ENCODE assay signal across 8 mouse cellular contexts in genomic region chr5:72559544-72560049, GRCm38 (mm10). TPM values are rescaled to one million over a fixed set of nuclear protein-coding genes. Genes with fewer than 3 reads are reported as not detected.
DNase-seq lines count a peak whose midpoint lies in the region; ATAC-seq and TF ChIP-seq lines count a peak whose summit lies in the region.

Nfxl1 (minus strand) TSS chr5:72559684.

- TF ChIP-seq CTCF in kidney, adult 2 months (conservative IDR thresholded peaks at IDR 0.05; ENCODE audit: insufficient read depth, insufficient read length, low read depth, low read length): no peak
- no peak for TF ChIP-seq CTCF in spleen, adult 2 months (IDR thresholded peaks at IDR 0.05; ENCODE audit: extremely low read depth, insufficient read depth, insufficient read length, insufficient replicate concordance)

- WGBS in embryonic facial prominence, embryonic 13.5 days: under 1% methylated on average over 41 of the region's 42 CpGs
- WGBS in kidney, adult 2 months: under 1% methylated on average over 42 of the region's 42 CpGs
- under 1% methylated on average over 42 of the region's 42 CpGs for whole genome bisulfite sequencing in limb, embryonic 12.5 days
- under 1% methylated on average over 42 of the region's 42 CpGs for whole genome bisulfite sequencing in midbrain, embryonic 15.5 days
- under 1% methylated on average over 42 of the region's 42 CpGs for WGBS in spleen, adult 2 months

- H3K9me3 ChIP-seq in embryonic facial prominence, embryonic 13.5 days: no peaks in the 10 kb centered on the region
- H3K9me3 ChIP-seq in limb, embryonic 12.5 days: no peaks in the 10 kb centered on the region
- no peaks in the 10 kb centered on the region for H3K9me3 ChIP-seq in midbrain, embryonic 15.5 days

- H3K27me3 ChIP-seq in embryonic facial prominence, embryonic 13.5 days: no peaks in the 10 kb centered on the region
- no peaks in the 10 kb centered on the region for H3K27me3 ChIP-seq in kidney, adult 2 months (replicated peaks; ENCODE audit: control insufficient read depth, insufficient read depth, low read length)
- H3K27me3 ChIP-seq in limb, embryonic 12.5 days: no peaks in the 10 kb centered on the region
- no peaks in the 10 kb centered on the region for H3K27me3 ChIP-seq in midbrain, embryonic 15.5 days (replicated peaks)
- H3K27me3 ChIP-seq in spleen, adult 2 months (ENCODE audit: control insufficient read depth, insufficient read depth, low read length): no peaks in the 10 kb centered on the region

- peak; percentile 75 for TF ChIP-seq POLR2A in kidney, adult 2 months (IDR thresholded peaks at IDR 0.05; ENCODE audit: low read depth, low read length)
- no peak for TF ChIP-seq POLR2A in spleen, adult 2 months (IDR thresholded peaks at IDR 0.05; ENCODE audit: low read depth, low read length)

- peaks cover 6% of the 10 kb centered on the region for H3K36me3 ChIP-seq in embryonic facial prominence, embryonic 13.5 days
- H3K36me3 ChIP-seq in kidney, adult 2 months (ENCODE audit: control insufficient read depth, insufficient read depth, low read length): no peaks in the 10 kb centered on the region; the same call in 1 of the 2 replicates
- peaks cover 6% of the 10 kb centered on the region; the same call in 1 of the 2 replicates for H3K36me3 ChIP-seq in limb, embryonic 12.5 days
- no peaks in the 10 kb centered on the region; the same call in 1 of the 2 replicates for H3K36me3 ChIP-seq in midbrain, embryonic 15.5 days (replicated peaks)
- no peaks in the 10 kb centered on the region for H3K36me3 ChIP-seq in spleen, adult 2 months (ENCODE audit: control insufficient read depth, insufficient read depth, low read length)

- H3K4me1 ChIP-seq in embryonic facial prominence, embryonic 13.5 days: peaks cover 11% of the 10 kb centered on the region
- H3K4me1 ChIP-seq in kidney, adult 2 months (ENCODE audit: control insufficient read depth, insufficient read depth, low read length): peaks cover 2% of the 10 kb centered on the region; the same call in 1 of the 2 replicates
- peaks cover 6% of the 10 kb centered on the region; the same call in 1 of the 2 replicates for H3K4me1 ChIP-seq in limb, embryonic 12.5 days (replicated peaks)
- H3K4me1 ChIP-seq in midbrain, embryonic 15.5 days: peaks cover 11% of the 10 kb centered on the region
- H3K4me1 ChIP-seq in spleen, adult 2 months (ENCODE audit: control insufficient read depth, insufficient read depth, insufficient read length): no peaks in the 10 kb centered on the region; the same call in 1 of the 2 replicates

- ATAC-seq in embryonic facial prominence, embryonic 13.5 days (ENCODE audit: insufficient number of reproducible peaks, insufficient read depth, low FRiP score, low TSS enrichment, low read depth): peak; percentile 90
- peak; percentile 95 for ATAC-seq in limb, embryonic 12.5 days (ENCODE audit: insufficient number of reproducible peaks, insufficient read depth, low FRiP score, low TSS enrichment, low read depth)
- peak; percentile 98 for ATAC-seq in midbrain, embryonic 15.5 days (replicated peaks)

- peak within 1 kb of the TSS; percentile 77 for H3K4me2 ChIP-seq in embryonic facial prominence, embryonic 13.5 days
- peak within 1 kb of the TSS; percentile 62 for H3K4me2 ChIP-seq in limb, embryonic 12.5 days
- H3K4me2 ChIP-seq in midbrain, embryonic 15.5 days: peak within 1 kb of the TSS; percentile 79

- DNase-seq in 3134 (ENCODE audit: extremely low read depth, insufficient read length, low spot score): peak; percentile 93
- DNase-seq in adrenal gland, postnatal 36 days: peak; percentile 97
- DNase-seq in heart, adult 18-20 months: peak; percentile 97 to 98
- peak; percentile 99 for DNase-seq in kidney, adult 2 months
- peak; percentile 93 for DNase-seq in spleen, adult 2 months (ENCODE audit: low read depth in 1 of 2, low spot score in 2 of 2)

- H3K9ac ChIP-seq in embryonic facial prominence, embryonic 13.5 days: peak within 1 kb of the TSS; percentile 82
- peak within 1 kb of the TSS; percentile 80 for H3K9ac ChIP-seq in limb, embryonic 12.5 days (replicated peaks)
- peak within 1 kb of the TSS; percentile 70 for H3K9ac ChIP-seq in midbrain, embryonic 15.5 days

- H3K4me3 ChIP-seq in embryonic facial prominence, embryonic 13.5 days: peak within 1 kb of the TSS; percentile 87
- H3K4me3 ChIP-seq in kidney, adult 2 months (ENCODE audit: insufficient read depth, low read depth, low read length): peak within 1 kb of the TSS; percentile 95
- H3K4me3 ChIP-seq in limb, embryonic 12.5 days (replicated peaks): peak within 1 kb of the TSS; percentile 66
- peak within 1 kb of the TSS; percentile 74 for H3K4me3 ChIP-seq in midbrain, embryonic 15.5 days
- H3K4me3 ChIP-seq in spleen, adult 2 months (ENCODE audit: extremely low read depth, insufficient read depth, insufficient read length): peak within 1 kb of the TSS; percentile 83

- peak within 1 kb of the TSS; percentile 71; the same call in 1 of the 2 replicates for H3K27ac ChIP-seq in embryonic facial prominence, embryonic 13.5 days
- peak within 1 kb of the TSS; percentile 86 for H3K27ac ChIP-seq in kidney, adult 2 months (ENCODE audit: insufficient read depth, low read depth, low read length)
- H3K27ac ChIP-seq in limb, embryonic 12.5 days: peak within 1 kb of the TSS; percentile 78
- peak within 1 kb of the TSS; percentile 76 for H3K27ac ChIP-seq in midbrain, embryonic 15.5 days
- H3K27ac ChIP-seq in spleen, adult 2 months (ENCODE audit: insufficient read depth, low read length): 0 out of 2 replicates have a peak within 1 kb of the TSS, but pooled peaks have one; percentile 31

RNA-seq across cellular contexts. Expression of gene Nfxl1, which starts in this region (rescaled TPM):
- 10 to 100 TPM; 11.9 to 16.7 TPM for total RNA-seq in adrenal gland, postnatal 36 days (2021)
- 20.0 and 20.9 TPM in 2 replicates for polyA plus RNA-seq in embryonic facial prominence, embryonic 13.5 days (2015; fragmentation: Nextera tagmentation; extraction: Ambion mirVana)
- 1 to 10 TPM; 3.6 to 4.9 TPM for total RNA-seq in heart, adult 18-20 months (2021)
- polyA plus RNA-seq in kidney, adult 2 months (2012; rRNA removed): 4.0 and 4.6 TPM in 2 replicates
- 28.4 and 29.0 TPM in 2 replicates for polyA plus RNA-seq in limb, embryonic 12.5 days (2016; fragmentation: Nextera tagmentation; extraction: Ambion mirVana)
- 13.9 and 14.5 TPM in 2 replicates for polyA plus RNA-seq in midbrain, embryonic 15.5 days (2015; fragmentation: Nextera tagmentation; extraction: Ambion mirVana)
- polyA plus RNA-seq in spleen, adult 2 months (2012; rRNA removed): 2.9 and 3.6 TPM in 2 replicates

Comparison
In these comparisons a context has a peak if more than half of its experiments do, and no peak if none do; other contexts are left out.
1. Peak in every context shown above with its lines: DNase-seq, ATAC-seq, H3K4me3 ChIP-seq and H3K27ac ChIP-seq.
2. H3K27ac ChIP-seq: peak in every context shown above with its lines; median percentile 86 in kidney, adult 2 months; 78 in limb, embryonic 12.5 days; 76 in midbrain, embryonic 15.5 days; 71 in embryonic facial prominence, embryonic 13.5 days; 31 in spleen, adult 2 months.